In the genomic region with DNA sequence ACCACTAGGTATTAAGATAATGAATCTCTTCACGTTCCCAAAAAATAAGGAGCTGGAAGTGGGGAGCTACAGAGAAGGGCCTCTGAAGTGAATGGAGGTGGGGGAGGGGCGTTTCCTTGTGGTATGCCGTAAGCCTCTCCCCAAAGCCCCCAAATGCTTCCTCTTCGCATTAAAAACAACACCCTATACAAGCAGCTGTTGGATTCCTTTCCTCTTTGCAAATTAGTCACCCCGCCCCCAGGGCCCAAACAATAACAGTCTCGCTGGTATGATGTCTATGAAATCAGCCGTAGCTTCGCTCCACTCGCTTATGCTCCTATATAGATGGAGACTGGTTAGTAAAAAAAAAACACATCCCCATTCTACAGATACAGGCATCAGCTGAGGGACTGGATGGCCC, we compare ENCODE assay signal across 10 mouse cellular contexts. TPM values are rescaled to one million over a fixed set of nuclear protein-coding genes. Genes with fewer than 3 reads are reported as not detected.
DNase-seq lines count a peak whose midpoint lies in the region; ATAC-seq and TF ChIP-seq lines count a peak whose summit lies in the region.
"Had no signal": no experiment of that assay in that cellular context is flagged by ENCODE, and none has a peak within 500 bp of the region (broad histone marks: within the 10 kb centered on the region; RNA-seq: fewer than 3 reads in every experiment).

No protein-coding gene starts in this region.

- TF ChIP-seq CTCF in layer of hippocampus, adult 2 months (conservative IDR thresholded peaks at IDR 0.05) = no peak

- H3K9me3 ChIP-seq in embryonic facial prominence, embryonic 13.5 days = no peaks in the 10 kb centered on the region
- H3K9me3 ChIP-seq in hindbrain, embryonic 16.5 days (ENCODE audit: control insufficient read depth, low read length) = no peaks in the 10 kb centered on the region
- H3K9me3 ChIP-seq in neural tube, embryonic 13.5 days = no peaks in the 10 kb centered on the region

- H3K4me2 ChIP-seq in embryonic facial prominence, embryonic 13.5 days = peak overlapping the region; percentile 76
- H3K4me2 ChIP-seq in hindbrain, embryonic 16.5 days (ENCODE audit: low read length) = peak overlapping the region; percentile 59
- H3K4me2 ChIP-seq in neural tube, embryonic 13.5 days = peak overlapping the region; percentile 51

- H3K27me3 ChIP-seq in embryonic facial prominence, embryonic 13.5 days = no peaks in the 10 kb centered on the region
- H3K27me3 ChIP-seq in hindbrain, embryonic 16.5 days (replicated peaks; ENCODE audit: control insufficient read depth, insufficient read depth, low read length) = no peaks in the 10 kb centered on the region
- peaks cover 3% of the 10 kb centered on the region; the same call in 1 of the 2 replicates for H3K27me3 ChIP-seq in neural tube, embryonic 13.5 days

- H3K36me3 ChIP-seq in embryonic facial prominence, embryonic 13.5 days = no peaks in the 10 kb centered on the region
- H3K36me3 ChIP-seq in hindbrain, embryonic 16.5 days (ENCODE audit: control insufficient read depth, insufficient read depth, low read length) = no peaks in the 10 kb centered on the region
- H3K36me3 ChIP-seq in neural tube, embryonic 13.5 days = no peaks in the 10 kb centered on the region

- DNase-seq in layer of hippocampus, adult 2 months (ENCODE audit: low spot score in 2 of 2) = peak in 1 of 2 experiments; percentile 37
- DNase-seq in layer of hippocampus, adult 11-12 months (ENCODE audit: low spot score) = no peak
- DNase-seq in cerebellum, postnatal 10 days = no peak
- DNase-seq in layer of hippocampus, adult 9-11 months = no peak
- DNase-seq in left cerebral cortex, adult 8-10 months (ENCODE audit: low spot score in 2 of 2) = no peak

- WGBS in embryonic facial prominence, embryonic 13.5 days = 7% methylated on average over 9 of the region's 9 CpGs
- WGBS in hindbrain, embryonic 16.5 days = 13% methylated on average over 9 of the region's 9 CpGs
- 6% methylated on average over 9 of the region's 9 CpGs for WGBS in neural tube, embryonic 13.5 days

- H3K4me3 ChIP-seq in layer of hippocampus, adult 2 months = peak overlapping the region; percentile 41; the same call in 1 of the 2 replicates
- H3K4me3 ChIP-seq in embryonic facial prominence, embryonic 13.5 days = peak overlapping the region; percentile 27; the same call in 1 of the 2 replicates
- H3K4me3 ChIP-seq in hindbrain, embryonic 16.5 days (ENCODE audit: low read length) = no peak overlapping the region
- H3K4me3 ChIP-seq in neural tube, embryonic 13.5 days = peak overlapping the region; percentile 6; the same call in 1 of the 2 replicates

- H3K4me1 ChIP-seq in embryonic facial prominence, embryonic 13.5 days = peaks cover 98% of the 10 kb centered on the region
- H3K4me1 ChIP-seq in hindbrain, embryonic 16.5 days (ENCODE audit: control insufficient read depth, insufficient read depth, low read depth, low read length) = peaks cover 62% of the 10 kb centered on the region
- peaks cover 100% of the 10 kb centered on the region for H3K4me1 ChIP-seq in neural tube, embryonic 13.5 days (replicated peaks)

- ATAC-seq in embryonic facial prominence, embryonic 13.5 days (ENCODE audit: insufficient number of reproducible peaks, insufficient read depth, low FRiP score, low TSS enrichment, low read depth) = no peak
- ATAC-seq in hindbrain, embryonic 16.5 days = no peak
- ATAC-seq in neural tube, embryonic 13.5 days (ENCODE audit: low read depth) = no peak
- ATAC-seq: lung, postnatal 0 days had no signal

- H3K9ac ChIP-seq in embryonic facial prominence, embryonic 13.5 days = 0 out of 2 replicates have a peak overlapping the region, but pooled peaks have one; percentile 54
- H3K9ac ChIP-seq in hindbrain, embryonic 16.5 days (ENCODE audit: low read depth, low read length) = peak overlapping the region; percentile 41; the same call in 1 of the 2 replicates
- peak overlapping the region; percentile 47 for H3K9ac ChIP-seq in neural tube, embryonic 13.5 days

- peak overlapping the region; percentile 86 for H3K27ac ChIP-seq in layer of hippocampus, adult 2 months
- peak overlapping the region; percentile 33 for H3K27ac ChIP-seq in embryonic facial prominence, embryonic 13.5 days
- peak overlapping the region; percentile 62 for H3K27ac ChIP-seq in hindbrain, embryonic 16.5 days (ENCODE audit: low read depth, low read length)
- peak overlapping the region; percentile 64; the same call in 1 of the 2 replicates for H3K27ac ChIP-seq in neural tube, embryonic 13.5 days (replicated peaks)

RNA-seq across cellular contexts. Expression of gene Bcl11b, which starts 25.9 kb away (rescaled TPM):
- total RNA-seq in layer of hippocampus, adult 2 months (2021) = 100 to 1,000 TPM; 144 to 145 TPM
- polyA plus RNA-seq in embryonic facial prominence, embryonic 13.5 days (2015; fragmentation: Nextera tagmentation; extraction: Ambion mirVana) = 35.7 and 40.6 TPM in 2 replicates
- polyA plus RNA-seq in hindbrain, embryonic 16.5 days (2015; fragmentation: Nextera tagmentation; extraction: Ambion mirVana) = 12.0 and 16.7 TPM in 2 replicates
- polyA plus RNA-seq in neural tube, embryonic 13.5 days (2015; fragmentation: Nextera tagmentation; extraction: Ambion mirVana) = 33.5 and 34.9 TPM in 2 replicates
- total RNA-seq in left cerebral cortex, adult 8-10 months (2022) = 100 to 1,000 TPM in 2 of 4 experiments, 10 to 100 TPM in 2; 82.0 to 102 (median 95.3) TPM
- total RNA-seq: MEL had no signal

Comparison
In these comparisons a context has a peak if more than half of its experiments do, and no peak if none do; other contexts are left out.
1. H3K27ac ChIP-seq: peak in every context shown above with its lines; median percentile 86 in layer of hippocampus, adult 2 months; 64 in neural tube, embryonic 13.5 days; 62 in hindbrain, embryonic 16.5 days; 33 in embryonic facial prominence, embryonic 13.5 days.